Mouse (Mus musculus) MEL (cell line): ENCODE data around the gene Mucl1. TPM values are rescaled to one million over a fixed set of nuclear protein-coding genes. Genes with fewer than 3 reads are reported as not detected.

Experiments used
- polyA plus RNA-seq, 2 experiments: library from polyadenylated mRNA; stranded (reverse) in 1 of 2; unstranded in 1 of 2; fragments of >175 nt in 1 of 2; fragments of >200 nt in 1 of 2; gene quantifications; 2 replicates each; pipeline versions ENCODE4 v1.2.1 to v1.2.4; 2012; ENCODE audit warnings: low replicate concordance in 2 of 2, low read depth in 1 of 2; ENCODE audit not compliant: insufficient read length in 2 of 2, insufficient read depth in 1 of 2, missing spikeins in 1 of 2
- total RNA-seq: library from RNA; depleted of rRNA; stranded (reverse); fragments of 300-350 nt; gene quantifications from 2 replicates; pipeline ENCODE4 v1.2.3, GENCODE M21; 2012; rRNA removed

The Mucl1 gene
- total and polyA plus RNA-seq, 3 experiments: not detected

Other genes starting within 250 kb of the Mucl1 start
- gene Ppp1r1a, start 217.5 kb downstream of the Mucl1 start, total RNA-seq: not detected in 2 replicates
- gene Ppp1r1a, start 217.5 kb downstream of the Mucl1 start, polyA plus RNA-seq: not detected
- gene Glycam1, start 190.4 kb downstream of the Mucl1 start, total RNA-seq: not detected in 2 replicates
- gene Glycam1, start 190.4 kb downstream of the Mucl1 start, polyA plus RNA-seq: not detected
- not detected in 2 replicates for gene Mucl2, start 143.8 kb upstream of the Mucl1 start, total RNA-seq
- not detected for gene Mucl2, start 143.8 kb upstream of the Mucl1 start, polyA plus RNA-seq